Mouse (Mus musculus) retina, postnatal 1 day (tissue): ENCODE measurements around the gene Lpar5.

Source experiments
- DNase-seq: peaks from one replicate; pipeline ENCODE4 v3.0.0-alpha.2; 2012

Gene Lpar5

DNA sequence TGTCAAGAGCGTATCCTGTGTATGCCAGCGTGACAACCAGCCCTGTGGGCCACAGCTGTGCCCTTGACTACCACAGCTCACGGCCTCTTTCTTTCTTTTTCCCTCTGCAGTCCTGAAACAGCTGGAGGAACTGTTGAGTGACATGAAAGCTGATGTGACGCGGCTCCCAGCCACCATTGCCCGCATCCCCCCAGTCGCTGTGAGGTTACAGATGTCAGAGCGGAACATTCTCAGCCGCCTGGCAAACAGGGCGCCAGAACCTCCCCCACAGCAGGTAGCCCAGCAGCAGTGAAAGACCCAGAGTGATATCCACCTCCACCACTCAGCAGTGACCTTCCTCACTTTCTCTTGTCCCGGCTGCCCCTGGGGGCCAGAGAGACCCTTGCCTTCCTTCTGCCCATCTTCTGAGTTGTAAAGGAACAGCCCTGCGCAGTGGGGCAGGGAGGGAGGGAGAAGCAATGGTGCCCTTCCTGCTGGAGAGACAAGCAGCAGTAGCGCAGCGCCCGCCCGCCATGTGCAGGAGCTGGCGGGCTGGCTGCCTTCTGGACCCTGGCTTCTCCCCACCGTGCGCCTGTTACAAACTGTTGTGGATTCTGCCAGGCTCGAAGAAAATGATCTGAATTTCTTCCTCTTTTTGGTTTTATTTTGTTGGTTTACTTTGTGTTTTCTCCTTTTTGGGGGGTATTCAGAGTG lies 62.1 kb downstream of the Lpar5 start:
- no peak for DNase-seq

DNA sequence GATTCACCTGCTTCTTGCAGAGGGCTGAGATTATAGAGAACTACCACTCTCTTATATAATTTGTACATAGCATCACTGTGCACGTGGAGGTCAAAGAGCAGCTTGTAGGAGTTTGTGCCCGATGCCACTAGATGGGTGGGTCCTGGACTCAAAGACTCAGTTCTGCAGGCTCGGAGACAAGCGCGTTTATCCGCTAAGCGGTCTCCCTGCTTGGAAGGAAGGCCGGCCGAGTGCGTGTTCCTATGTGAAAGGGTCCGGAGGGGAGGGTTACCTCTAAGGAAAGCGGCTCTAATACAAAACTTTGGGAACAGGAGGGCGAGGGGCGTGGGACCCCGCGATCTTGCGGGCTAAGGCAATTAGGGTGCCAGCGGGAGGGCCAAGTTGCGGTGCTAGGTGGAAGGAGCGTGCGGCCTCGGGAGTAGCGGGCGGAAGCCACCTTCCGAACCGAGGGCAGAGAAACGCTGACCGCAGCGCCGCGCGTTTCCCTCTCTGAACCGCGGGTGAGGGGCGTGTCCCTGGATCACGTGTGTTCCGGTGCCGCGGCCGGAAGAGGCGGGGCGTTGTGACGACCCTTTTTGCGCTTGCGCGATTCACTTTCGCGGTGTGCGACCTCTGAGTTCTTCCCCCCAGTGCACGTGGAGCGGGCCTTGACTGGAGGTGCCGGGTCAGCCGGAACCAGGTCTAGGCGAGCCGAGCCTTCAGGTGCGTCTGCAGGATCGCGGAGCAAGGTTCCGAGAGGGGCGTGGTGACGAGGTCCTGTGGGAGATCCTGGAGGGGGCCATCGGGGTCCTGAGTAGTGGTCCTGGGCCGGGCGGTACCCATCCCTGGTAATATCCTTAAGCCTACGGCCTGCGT lies 63.8 kb downstream of the Lpar5 start, which contains the start of gene Nop2:
Nop2 (plus strand) TSS at position 608 of the 855 bp plus-strand sequence.
- DNase-seq = peak; percentile 96
